Mouse (Mus musculus) lung, postnatal 10 days (tissue): ENCODE results near the gene Vps8.
"Not testable (repeated sequence)": the region's sequence is repeated elsewhere in the genome, so short reads cannot be mapped to it uniquely, and the experiment has no call there.

Experiments
- DNase-seq: peaks from one replicate; pipeline ENCODE4 v3.0.0; 2021

Vps8 gene

GRCm38 (mm10) chr16:21636156-21636853 is 213.4 kb downstream of the Vps8 start:
- peak; percentile 52 for DNase-seq

- DNase-seq, result peak; percentile 37
These were observed 214.4 kb downstream of the Vps8 start for GRCm38 (mm10) chr16:21637201-21637819.

GRCm38 (mm10) chr16:21640766-21641499 is 218.0 kb downstream of the Vps8 start:
- peak; percentile 36 for DNase-seq

GRCm38 (mm10) chr16:21641944-21642343 is 219.0 kb downstream of the Vps8 start:
- DNase-seq, result peak; percentile 42

- DNase-seq, result peak; percentile 32
These were observed 220.0 kb downstream of the Vps8 start for GRCm38 (mm10) chr16:21642906-21643305.

- peak; percentile 16 for DNase-seq
These were observed 220.7 kb downstream of the Vps8 start for GRCm38 (mm10) chr16:21643621-21644041.

GRCm38 (mm10) chr16:21644066-21644561 is 221.2 kb downstream of the Vps8 start:
- DNase-seq, result peak; percentile 87

GRCm38 (mm10) chr16:21644574-21644973 is 221.7 kb downstream of the Vps8 start:
- DNase-seq, result no peak

GRCm38 (mm10) chr16:21645915-21646314 is 223.0 kb downstream of the Vps8 start:
- peak; percentile 27 for DNase-seq

- DNase-seq, result no peak
These were observed 223.6 kb downstream of the Vps8 start for GRCm38 (mm10) chr16:21646496-21646895.

- DNase-seq, result no peak
These were observed 225.9 kb downstream of the Vps8 start for GRCm38 (mm10) chr16:21648800-21649199.

GRCm38 (mm10) chr16:21650289-21650688 is 227.4 kb downstream of the Vps8 start:
- DNase-seq, result no peak

GRCm38 (mm10) chr16:21651161-21651560 is 228.2 kb downstream of the Vps8 start:
- no peak for DNase-seq

- DNase-seq, result no peak
These were observed 230.2 kb downstream of the Vps8 start for GRCm38 (mm10) chr16:21653151-21653550.

GRCm38 (mm10) chr16:21654384-21654783 is 231.5 kb downstream of the Vps8 start:
- no peak for DNase-seq

- DNase-seq, result peak; percentile 69
These were observed 232.4 kb downstream of the Vps8 start for GRCm38 (mm10) chr16:21655291-21655690.

GRCm38 (mm10) chr16:21655961-21656360 is 233.0 kb downstream of the Vps8 start:
- no peak for DNase-seq

GRCm38 (mm10) chr16:21664633-21665363 is 241.9 kb downstream of the Vps8 start:
- no peak for DNase-seq

- DNase-seq, result no peak
These were observed 242.6 kb downstream of the Vps8 start for GRCm38 (mm10) chr16:21665423-21665986.

- DNase-seq, result no peak
These were observed 249.0 kb downstream of the Vps8 start for GRCm38 (mm10) chr16:21671878-21672277.

GRCm38 (mm10) chr16:21673046-21673445 is 250.1 kb downstream of the Vps8 start:
- not testable (repeated sequence) for DNase-seq

GRCm38 (mm10) chr16:21673651-21674050 is 250.7 kb downstream of the Vps8 start:
- DNase-seq, result not testable (repeated sequence)
